Mouse (Mus musculus) left cerebral cortex, adult 9 months (tissue): ENCODE measurements around the gene Zfp523.

Experiments
- DNase-seq, 2 experiments: peaks; one replicate each; pipeline ENCODE4 v3.0.0; 2022; ENCODE audit warnings: low spot score in 2 of 2

Gene Zfp523

DNA sequence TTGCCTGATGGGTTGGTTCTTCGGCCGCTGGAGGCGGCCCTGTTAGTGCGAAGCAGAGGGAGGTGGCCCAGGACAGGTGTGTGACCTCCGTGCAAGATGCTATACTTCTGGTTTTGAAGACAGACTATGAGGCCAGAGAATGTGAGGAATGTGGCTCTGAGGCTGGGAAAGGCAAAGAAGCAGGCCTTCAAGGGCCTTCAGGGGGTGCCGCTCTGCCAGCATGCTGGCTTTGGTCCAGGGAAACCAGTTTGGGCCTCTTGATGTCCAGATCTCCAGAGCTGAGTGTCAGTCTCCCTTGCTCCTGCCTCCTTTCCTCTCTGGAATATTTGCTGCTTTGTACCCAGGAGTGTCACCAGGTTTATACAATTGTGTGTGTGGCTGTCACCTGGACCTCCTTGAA, 65.4 kb downstream of the Zfp523 start:
- DNase-seq: no peak

DNA sequence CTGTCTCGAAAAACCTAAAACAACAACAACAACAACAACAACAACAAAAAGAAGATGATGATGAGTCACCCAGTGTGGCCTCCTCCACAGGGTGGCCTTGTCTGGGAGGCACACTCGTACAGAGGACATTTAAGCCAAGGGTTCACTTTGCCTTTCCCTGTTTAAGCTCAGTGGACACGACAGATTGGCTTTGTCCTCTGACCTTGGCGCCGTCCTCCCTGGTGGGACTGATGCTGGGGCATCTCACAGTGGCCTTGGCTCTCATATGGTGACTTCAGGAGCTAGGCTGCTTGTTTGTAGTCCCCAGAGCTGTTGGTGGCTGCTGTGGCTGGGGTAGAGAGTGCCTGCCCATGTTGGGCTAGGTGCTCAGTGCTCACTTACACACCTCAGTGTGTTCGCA, 67.3 kb downstream of the Zfp523 start:
- no peak for DNase-seq

GRCm38 (mm10) chr17:28244714-28245113, 67.8 kb downstream of the Zfp523 start:
- DNase-seq: peak in 1 of 2 experiments; percentile 31

GRCm38 (mm10) chr17:28246640-28247039, 69.7 kb downstream of the Zfp523 start:
- DNase-seq: no peak

GRCm38 (mm10) chr17:28247613-28248012, 70.7 kb downstream of the Zfp523 start:
- peak in 1 of 2 experiments; percentile 39 for DNase-seq

GRCm38 (mm10) chr17:28249062-28249461, 72.1 kb downstream of the Zfp523 start:
- DNase-seq: no peak

DNA sequence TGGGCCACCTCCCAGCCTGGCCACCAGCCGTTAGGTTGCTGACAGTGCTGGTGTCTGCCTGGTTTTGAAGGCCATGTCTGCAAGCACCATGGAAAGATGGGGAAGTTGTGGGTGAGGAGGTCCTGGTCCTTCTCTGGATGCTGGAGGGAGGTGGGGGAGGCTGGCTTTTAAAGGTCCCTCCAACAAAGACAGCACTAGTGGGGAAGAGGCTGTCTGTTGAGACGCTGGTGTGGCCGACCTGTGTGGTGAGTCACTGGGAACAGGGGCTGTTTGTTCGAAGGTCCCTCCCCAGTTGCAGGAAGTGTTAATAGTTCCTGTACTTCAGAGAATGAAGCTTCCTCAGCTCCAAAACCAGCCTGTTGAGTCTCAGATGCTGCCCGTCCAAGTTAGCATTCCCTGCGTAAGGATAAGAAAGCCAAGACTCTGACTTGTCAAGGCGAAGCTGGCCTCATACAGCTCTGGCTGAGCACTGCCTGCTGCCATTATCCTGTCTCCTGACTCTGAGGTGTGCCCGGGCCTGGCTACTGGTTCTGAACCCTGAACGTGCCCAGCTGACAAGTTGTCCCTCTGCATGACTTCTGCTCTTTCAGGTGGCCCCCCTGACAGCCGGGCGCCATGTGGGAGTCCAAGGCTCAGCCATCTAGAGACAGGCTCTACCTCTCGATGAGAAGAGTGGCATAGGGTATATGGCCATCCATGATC, 74.8 kb downstream of the Zfp523 start:
- DNase-seq: no peak

DNA sequence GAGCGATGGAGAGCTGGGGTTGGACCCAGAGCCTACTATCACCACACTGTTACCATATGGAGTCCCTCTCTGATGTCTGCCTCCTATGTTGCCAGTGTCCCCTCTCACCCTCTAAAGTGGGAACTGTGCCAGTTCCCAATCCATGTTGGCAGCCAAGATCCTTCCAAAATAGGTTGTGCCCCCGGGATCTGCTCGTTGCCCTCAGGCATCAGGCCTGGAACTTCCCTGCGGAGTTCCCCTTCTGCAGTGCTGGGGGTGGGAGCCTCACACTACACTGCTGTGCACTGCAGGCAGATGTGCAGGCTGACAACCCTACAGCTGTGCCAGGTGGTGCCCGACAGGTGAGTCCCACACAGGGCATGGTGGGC, 75.3 kb downstream of the Zfp523 start:
- no peak for DNase-seq

- DNase-seq: no peak
Observed at GRCm38 (mm10) chr17:28253216-28253615, 76.3 kb downstream of the Zfp523 start.

DNA sequence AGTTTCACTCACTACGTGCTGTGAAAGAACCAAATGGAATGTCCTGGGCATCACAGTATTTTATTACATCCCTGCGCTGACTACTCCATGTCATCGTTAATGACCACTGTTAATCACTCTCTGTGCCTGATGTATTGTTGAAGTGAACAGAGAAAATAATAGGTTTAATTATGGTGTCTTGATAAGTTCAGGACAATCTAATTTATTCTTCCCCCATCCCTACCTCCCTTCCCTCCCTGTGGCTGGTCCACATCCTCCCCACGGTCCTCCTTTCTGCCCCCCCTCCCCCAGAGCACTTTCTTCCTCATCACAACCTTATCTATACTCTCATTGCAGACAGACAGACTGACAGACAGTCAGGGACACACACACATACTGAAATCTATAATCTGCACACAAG, 77.9 kb downstream of the Zfp523 start:
- no peak for DNase-seq
